Mouse (Mus musculus): ENCODE data around the gene Gm10130. TPM values are rescaled to one million over a fixed set of nuclear protein-coding genes. Genes with fewer than 3 reads are reported as not detected.
A peak's percentile ranks its signal among the peaks of the same experiment; 100 is the strongest.
"Not testable (repeated sequence)": the region's sequence is repeated elsewhere in the genome, so short reads cannot be mapped to it uniquely, and the experiment has no call there.

Gm10130 gene
- total RNA-seq (2014; fragmentation: Nextera tagmentation) (7.3 TPM in 1 of 2 replicates, not detected in the other), total RNA-seq (2017) (5.5 and 6.3 TPM in 2 replicates)

DNA sequence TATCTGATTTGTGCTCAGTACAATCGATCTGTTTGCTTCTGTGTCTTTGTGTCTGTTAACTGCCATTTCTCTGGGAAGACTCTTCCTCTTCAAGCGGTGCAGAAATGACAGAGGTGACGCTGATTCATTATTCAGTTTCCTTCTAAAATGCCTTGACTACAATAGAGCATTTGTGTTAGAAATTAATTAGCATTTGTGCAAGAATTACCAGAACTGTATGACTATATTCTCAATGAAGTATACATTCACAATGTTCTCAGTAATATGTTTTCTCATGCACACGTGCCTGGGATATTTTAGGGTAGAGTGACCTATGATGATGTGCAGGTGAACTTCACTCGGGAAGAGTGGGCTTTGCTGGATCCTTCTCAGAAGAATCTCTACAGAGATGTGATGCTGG is at the start of gene Gm10130:
Gene Gm10130 (plus strand): TSS at position 301 of the 400 bp plus-strand sequence.
- no peak for ATAC-seq (replicated peaks; ENCODE audit: poor library complexity, severe bottlenecking)

DNA sequence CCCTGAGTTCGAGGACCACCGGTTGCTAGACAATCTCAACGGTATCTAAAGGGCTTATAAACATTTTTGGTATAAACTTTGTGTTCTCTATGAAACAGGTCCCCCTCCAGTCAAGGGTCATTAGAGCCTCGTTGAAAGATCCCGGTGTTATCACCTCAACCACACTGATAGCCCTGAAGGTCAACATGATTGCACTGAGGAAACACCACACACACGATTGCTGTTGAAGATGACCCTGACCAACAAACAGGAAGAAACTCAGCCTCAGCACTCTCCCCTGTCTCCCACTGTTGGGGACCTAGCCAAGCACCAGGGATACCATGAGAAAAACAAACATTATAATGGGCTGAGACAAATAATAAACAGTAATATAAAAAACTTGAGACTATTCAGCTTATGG is 29.8 kb upstream of the Gm10130 start:
- no peak for ATAC-seq (replicated peaks; ENCODE audit: poor library complexity, severe bottlenecking)

DNA sequence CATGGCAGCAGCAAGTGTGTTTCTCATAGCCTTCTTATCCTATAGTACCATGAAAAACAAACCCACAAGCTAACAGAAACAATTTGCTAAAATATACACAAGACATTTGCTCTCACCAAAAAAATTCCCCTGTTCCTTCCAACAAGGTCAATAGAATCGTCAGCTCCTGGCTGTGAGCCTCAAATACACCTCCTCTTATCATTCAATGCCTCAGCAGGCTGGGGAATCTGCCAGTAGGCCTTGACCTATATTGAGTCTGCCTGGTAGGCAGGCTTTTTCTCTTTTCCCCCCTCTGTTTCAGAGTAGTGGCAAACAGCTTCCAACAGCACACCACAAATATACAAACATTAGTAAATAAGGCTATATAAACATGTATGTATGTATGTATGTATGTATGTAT is 24.4 kb upstream of the Gm10130 start:
- no peak for ATAC-seq (replicated peaks; ENCODE audit: poor library complexity, severe bottlenecking)

DNA sequence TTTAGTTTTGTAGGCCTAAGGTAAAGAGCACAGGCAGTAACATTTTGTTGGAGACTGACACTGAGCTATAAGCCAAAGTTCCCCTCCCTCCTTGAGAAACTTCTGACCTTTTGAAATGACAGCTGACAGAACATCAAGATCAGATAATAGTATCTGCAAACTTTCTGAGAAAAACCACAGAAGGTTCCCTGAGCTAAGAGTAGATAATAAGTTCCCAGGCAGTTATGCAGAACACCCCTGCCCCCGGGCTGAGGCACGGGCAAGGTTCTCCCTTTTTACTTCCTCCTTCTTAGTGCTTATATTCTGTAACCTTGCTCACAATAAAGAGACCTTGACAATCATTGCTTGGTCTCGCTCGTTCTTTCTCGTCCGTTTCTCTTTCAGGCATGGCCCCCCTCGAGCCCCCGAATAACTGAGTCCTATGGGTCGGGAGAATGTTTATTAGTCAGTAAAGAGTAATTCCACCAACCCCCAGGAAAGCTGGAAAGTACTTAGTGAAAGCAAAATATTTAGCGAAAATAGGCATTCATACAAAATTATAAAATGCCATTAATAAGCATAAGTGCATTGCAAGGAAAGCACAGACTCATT is 16.2 kb upstream of the Gm10130 start:
- ATAC-seq (replicated peaks; ENCODE audit: poor library complexity, severe bottlenecking): no peak

- peak; percentile 96 for ATAC-seq (replicated peaks; ENCODE audit: poor library complexity, severe bottlenecking)
These were observed 12.3 kb upstream of the Gm10130 start for GRCm38 (mm10) chr2:150310952-150311884.

DNA sequence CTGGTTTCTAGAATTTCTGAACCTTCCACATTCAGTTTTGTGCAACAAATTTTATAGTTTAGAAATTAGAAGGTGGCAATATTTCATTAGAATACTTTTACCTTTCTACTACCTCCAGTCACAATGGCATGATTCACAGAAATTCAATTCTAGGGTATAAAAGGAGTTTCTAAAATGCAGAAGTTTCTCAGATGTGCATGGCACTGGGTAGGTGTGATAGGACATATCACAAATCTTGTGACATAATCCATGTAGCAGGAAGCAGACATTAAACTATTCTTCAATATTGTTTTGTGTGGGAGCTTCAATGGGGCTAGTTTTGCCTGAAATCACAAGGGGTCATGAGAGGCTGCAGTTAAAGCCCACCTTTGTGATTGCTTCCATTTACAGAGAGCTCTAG is 7.4 kb upstream of the Gm10130 start:
- ATAC-seq (replicated peaks; ENCODE audit: poor library complexity, severe bottlenecking): no peak

DNA sequence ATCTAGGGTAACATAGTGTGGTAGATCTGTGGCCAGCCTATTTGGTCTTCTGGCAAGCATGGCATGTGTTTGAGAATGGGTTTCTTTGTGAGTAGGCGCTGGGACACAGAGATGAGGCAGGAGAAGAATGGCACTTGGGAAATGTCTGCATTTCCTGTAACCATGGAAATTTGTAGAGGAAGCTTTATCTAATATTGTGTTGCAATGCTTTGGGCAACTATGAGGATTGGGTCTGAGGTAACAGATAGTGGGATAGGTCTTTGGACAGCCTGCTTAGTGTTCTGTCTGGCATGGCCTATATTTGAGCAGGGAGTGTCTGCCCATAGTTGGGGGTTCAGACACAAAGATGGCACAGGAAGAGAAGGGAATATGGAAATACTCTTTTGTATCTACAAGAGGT is 4.5 kb upstream of the Gm10130 start:
- peak; percentile 58 for ATAC-seq (replicated peaks; ENCODE audit: poor library complexity, severe bottlenecking)

- not testable (repeated sequence) for ATAC-seq (replicated peaks; ENCODE audit: poor library complexity, severe bottlenecking)
These were observed 33.6 kb downstream of the Gm10130 start for GRCm38 (mm10) chr2:150357136-150357535.

DNA sequence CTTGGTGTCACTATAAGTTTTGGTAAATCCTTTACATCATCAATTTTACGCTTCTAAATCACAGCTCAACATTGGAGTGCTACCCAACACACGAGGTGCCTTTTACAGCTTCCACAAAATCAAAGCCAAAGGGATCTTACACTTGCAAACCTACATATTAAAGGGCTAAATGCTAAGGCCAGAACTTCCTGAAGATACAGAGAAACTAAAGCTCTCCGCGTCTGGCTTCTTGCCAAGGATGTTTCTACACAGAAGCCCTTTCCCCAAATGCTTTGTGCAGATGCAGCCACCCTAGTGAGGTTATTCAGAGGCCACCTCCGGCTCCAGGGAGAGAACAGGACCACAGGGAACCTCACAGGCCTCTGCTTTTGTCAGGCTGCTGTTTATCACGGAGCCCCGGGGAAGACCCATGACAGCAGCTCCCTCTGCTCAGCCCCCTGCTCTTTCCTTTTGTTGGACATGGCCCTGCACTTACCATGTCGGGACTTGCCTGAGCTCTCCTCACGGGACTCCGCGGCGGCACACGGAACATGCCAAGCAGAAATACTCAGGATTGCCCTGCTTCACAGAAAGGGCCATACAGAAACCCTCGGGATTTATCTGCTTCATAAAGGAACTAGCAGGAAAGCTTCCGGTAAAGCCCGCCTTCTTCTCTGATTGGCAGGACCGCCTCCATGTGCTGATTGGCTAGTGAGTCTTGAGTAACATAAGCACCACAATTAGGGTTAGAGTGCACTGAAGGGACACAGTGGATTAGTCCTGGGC is 38.8 kb downstream of the Gm10130 start, which contains the start of gene 3300002I08Rik:
Gene 3300002I08Rik (minus strand): TSS at position 653 of the 765 bp plus-strand sequence.
- peak; percentile 98 for ATAC-seq (replicated peaks; ENCODE audit: poor library complexity, severe bottlenecking)

DNA sequence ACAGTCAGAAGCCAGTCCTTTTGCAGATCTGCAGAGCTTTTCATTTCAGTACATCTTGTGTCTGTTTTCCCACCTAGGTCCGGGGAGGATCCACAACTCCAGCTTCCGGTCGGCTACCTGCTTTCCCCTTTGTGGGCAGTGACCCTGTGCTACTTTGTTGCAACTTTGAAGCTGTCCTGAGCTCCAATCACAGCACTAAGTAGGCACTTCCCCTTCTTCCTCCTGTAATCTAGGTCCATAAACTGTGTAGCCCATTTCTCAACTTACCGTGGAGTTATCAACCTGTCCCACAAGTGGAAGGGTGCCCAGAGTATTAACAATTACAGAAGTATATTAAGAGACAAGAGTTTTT is 39.4 kb downstream of the Gm10130 start:
- ATAC-seq (replicated peaks; ENCODE audit: poor library complexity, severe bottlenecking): peak; percentile 78

GRCm38 (mm10) chr2:150385553-150386106 is 62.1 kb downstream of the Gm10130 start:
- ATAC-seq (replicated peaks; ENCODE audit: poor library complexity, severe bottlenecking): peak; percentile 46

- no peak for ATAC-seq (replicated peaks; ENCODE audit: poor library complexity, severe bottlenecking)
These were observed 66.7 kb downstream of the Gm10130 start for GRCm38 (mm10) chr2:150390198-150390597.

- ATAC-seq (replicated peaks; ENCODE audit: poor library complexity, severe bottlenecking): not testable (repeated sequence)
These were observed 88.6 kb downstream of the Gm10130 start for GRCm38 (mm10) chr2:150412146-150412545.

Other genes with a start within 250 kb of the Gm10130 start
- gene Zfp120, start 187.0 kb upstream of the Gm10130 start, total RNA-seq (2014; fragmentation: Nextera tagmentation): 13.8 and 16.6 TPM in 2 replicates
- gene Zfp120, start 187.0 kb upstream of the Gm10130 start, total RNA-seq (2017): 13.3 and 20.5 TPM in 2 replicates
- not detected in 2 replicates for gene Gm10770, start 144.0 kb upstream of the Gm10130 start, total RNA-seq (2014; fragmentation: Nextera tagmentation)
- not detected in 2 replicates for gene Gm10770, start 144.0 kb upstream of the Gm10130 start, total RNA-seq (2017)
- not detected in 2 replicates for gene Gm14139, start 141.9 kb upstream of the Gm10130 start, total RNA-seq (2014; fragmentation: Nextera tagmentation)
- gene Gm14139, start 141.9 kb upstream of the Gm10130 start, total RNA-seq (2017): not detected in 2 replicates
- 1.5 and 6.1 TPM in 2 replicates for gene Zfp937, start 105.6 kb upstream of the Gm10130 start, total RNA-seq (2014; fragmentation: Nextera tagmentation)
- 2.1 and 3.4 TPM in 2 replicates for gene Zfp937, start 105.6 kb upstream of the Gm10130 start, total RNA-seq (2017)
- gene Gm21994, start 68.1 kb upstream of the Gm10130 start, total RNA-seq (2014; fragmentation: Nextera tagmentation): 1.4 and 9.9 TPM in 2 replicates
- gene Gm21994, start 68.1 kb upstream of the Gm10130 start, total RNA-seq (2017): 8.2 and 9.5 TPM in 2 replicates
- not detected in 2 replicates for gene Gm14124, start 66.2 kb upstream of the Gm10130 start, total RNA-seq (2014; fragmentation: Nextera tagmentation)
- not detected in 2 replicates for gene Gm14124, start 66.2 kb upstream of the Gm10130 start, total RNA-seq (2017)
- 4.0 TPM in 1 of 2 replicates, not detected in the other for gene 3300002I08Rik, start 39.1 kb downstream of the Gm10130 start, total RNA-seq (2014; fragmentation: Nextera tagmentation)
- 3.3 and 10.4 TPM in 2 replicates for gene 3300002I08Rik, start 39.1 kb downstream of the Gm10130 start, total RNA-seq (2017)
- gene Zfp442, start 127.8 kb downstream of the Gm10130 start, total RNA-seq (2014; fragmentation: Nextera tagmentation): 2.8 and 6.0 TPM in 2 replicates
- gene Zfp442, start 127.8 kb downstream of the Gm10130 start, total RNA-seq (2017): 4.2 and 8.7 TPM in 2 replicates
- 0.41 TPM in 1 of 2 replicates, not detected in the other for gene Zfp345, start 161.4 kb downstream of the Gm10130 start, total RNA-seq (2014; fragmentation: Nextera tagmentation)
- not detected in 2 replicates for gene Zfp345, start 161.4 kb downstream of the Gm10130 start, total RNA-seq (2017)
- gene Cst7, start 246.7 kb downstream of the Gm10130 start, total RNA-seq (2014; fragmentation: Nextera tagmentation): 336 and 375 TPM in 2 replicates
- gene Cst7, start 246.7 kb downstream of the Gm10130 start, total RNA-seq (2017): 403 and 441 TPM in 2 replicates

Measured in granulocyte monocyte progenitor cell, adult 5-6 weeks (primary cell).